Mouse (Mus musculus): ENCODE measurements around the gene Nqo1.

GRCm38 (mm10) chr8:107382898-107383297 lies 20.1 kb downstream of the Nqo1 start:
- TF ChIP-seq CTCF (IDR thresholded peaks at IDR 0.05; ENCODE audit: borderline replicate concordance, insufficient read depth, low read length) (no peak), POLR2A (IDR thresholded peaks at IDR 0.05; ENCODE audit: low read depth, low read length) (no peak)

All from embryonic fibroblast, embryonic 13.5 days (primary cell).